ENCODE assay signal across 10 mouse cellular contexts in genomic region chr1:183669674-183670073, GRCm38 (mm10).
DNase-seq lines count a peak whose midpoint lies in the region; ATAC-seq and TF ChIP-seq lines count a peak whose summit lies in the region.
"Had no signal": no experiment of that assay in that cellular context is flagged by ENCODE, and none has a peak within 500 bp of the region (broad histone marks: within the 10 kb centered on the region; RNA-seq: fewer than 3 reads in every experiment).

No protein-coding gene starts in this region.

- H3K27me3 ChIP-seq in myocyte (ENCODE audit: control insufficient read depth, insufficient read depth, insufficient read length): no peaks in the 10 kb centered on the region
- H3K27me3 ChIP-seq: embryonic facial prominence, embryonic 12.5 days; lung, embryonic 15.5 days had no signal

- ATAC-seq in granulocyte monocyte progenitor cell, adult 5-6 weeks (replicated peaks; ENCODE audit: poor library complexity, severe bottlenecking): peak; percentile 93

- H3K36me3 ChIP-seq in myocyte (ENCODE audit: control insufficient read depth, insufficient read depth): no peaks in the 10 kb centered on the region
- H3K36me3 ChIP-seq: embryonic facial prominence, embryonic 12.5 days; lung, embryonic 15.5 days had no signal

- DNase-seq in adrenal gland, postnatal 10 days: peak; percentile 46
- no peak for DNase-seq in adrenal gland, postnatal 4 days (ENCODE audit: low spot score in 2 of 2)
- DNase-seq in urinary bladder, postnatal 25 days (ENCODE audit: low spot score): peak; percentile 51
- DNase-seq in urinary bladder, postnatal 4 days (ENCODE audit: low spot score in 2 of 2): no peak
- DNase-seq in layer of hippocampus, adult 11-12 months (ENCODE audit: low spot score): peak; percentile 10
- peak; percentile 39 to 44 for DNase-seq in urinary bladder, postnatal 36 days (ENCODE audit: low spot score in 2 of 2)

- TF ChIP-seq POLR2A in myocyte (IDR thresholded peaks at IDR 0.05; ENCODE audit: insufficient read length, low read depth): no peak

- H3K79me2 ChIP-seq in myocyte (ENCODE audit: control insufficient read depth, insufficient read depth): no peaks in the 10 kb centered on the region

- H3K4me3 ChIP-seq in myocyte: no peak overlapping the region
- H3K4me3 ChIP-seq: embryonic facial prominence, embryonic 12.5 days; lung, embryonic 15.5 days had no signal

- H3ac ChIP-seq in myocyte (ENCODE audit: control insufficient read depth, insufficient read length): no peak overlapping the region

- peak overlapping the region; percentile 56 for H3K4me2 ChIP-seq in myocyte (ENCODE audit: low read depth)
- H3K4me2 ChIP-seq: embryonic facial prominence, embryonic 12.5 days; lung, embryonic 15.5 days had no signal

TF ChIP-seq in myocyte, 11 proteins besides CTCF, POLR2A, EP300 and RAD21:
- TF ChIP-seq MYOD1 (IDR thresholded peaks at IDR 0.05; ENCODE audit: control insufficient read depth in 1 of 3, insufficient read length in 2 of 3, low read depth in 2 of 3): peak in 2 of 3 experiments; percentile 48 to 61
- peak in 1 of 3 experiments; percentile 50 for TF ChIP-seq MYOG (IDR thresholded peaks at IDR 0.05; ENCODE audit: control insufficient read depth in 1 of 3, insufficient read depth in 1 of 3, insufficient read length in 2 of 3, low read depth in 2 of 3)
- no peak for TF ChIP-seq E2F4 (IDR thresholded peaks at IDR 0.05; ENCODE audit: insufficient read depth)
- TF ChIP-seq TCF12 (IDR thresholded peaks at IDR 0.05; ENCODE audit: insufficient read depth, poor library complexity, severe bottlenecking): no peak
- no peak for TF ChIP-seq CEBPB (IDR thresholded peaks at IDR 0.05; ENCODE audit: insufficient read depth, poor library complexity, severe bottlenecking)
- no peak for TF ChIP-seq REST (IDR thresholded peaks at IDR 0.05; ENCODE audit: insufficient read depth, insufficient read length)
- TF ChIP-seq TCF3 (IDR thresholded peaks at IDR 0.05; ENCODE audit: insufficient read length, low read depth): no peak
- TF ChIP-seq USF1 (IDR thresholded peaks at IDR 0.05; ENCODE audit: low read depth): no peak
- TF ChIP-seq POLR2AphosphoS2 (IDR thresholded peaks at IDR 0.05; ENCODE audit: insufficient read length, low read depth): no peak
- TF ChIP-seq SRF (IDR thresholded peaks at IDR 0.05; ENCODE audit: control insufficient read depth, insufficient read length, low read depth): no peak
- no peak for TF ChIP-seq MAX (IDR thresholded peaks at IDR 0.05; ENCODE audit: low read depth)

Comparison
In these comparisons a context has a peak if more than half of its experiments do, and no peak if none do; other contexts are left out.
1. DNase-seq: peak in adrenal gland, postnatal 10 days (single experiment), urinary bladder, postnatal 25 days (single experiment), layer of hippocampus, adult 11-12 months (single experiment) and urinary bladder, postnatal 36 days (2 of 2); none in adrenal gland, postnatal 4 days (0 of 2) and urinary bladder, postnatal 4 days (0 of 2).